In genomic region chr17:87236725-87237650, GRCm38 (mm10) we compare ENCODE assay signal across 8 mouse cellular contexts. TPM values are rescaled to one million over a fixed set of nuclear protein-coding genes. Genes with fewer than 3 reads are reported as not detected.
DNase-seq lines count a peak whose midpoint lies in the region; ATAC-seq lines count a peak whose summit lies in the region.

No protein-coding gene starts in this region.

- no peak overlapping the region for H3K4me3 ChIP-seq in limb, embryonic 12.5 days (replicated peaks)
- H3K4me3 ChIP-seq in neural tube, embryonic 14.5 days (ENCODE audit: low read depth, low read length): no peak overlapping the region

- H3K4me2 ChIP-seq in limb, embryonic 12.5 days: peak overlapping the region; percentile 41
- no peak overlapping the region for H3K4me2 ChIP-seq in neural tube, embryonic 14.5 days (ENCODE audit: low read depth, low read length)

- ATAC-seq in limb, embryonic 12.5 days (ENCODE audit: insufficient number of reproducible peaks, insufficient read depth, low FRiP score, low TSS enrichment, low read depth): peak; percentile 82
- peak; percentile 70; the same call in 1 of the 2 replicates for ATAC-seq in neural tube, embryonic 14.5 days (ENCODE audit: low read depth)

- peaks cover 10% of the 10 kb centered on the region; the same call in 1 of the 2 replicates for H3K9me3 ChIP-seq in limb, embryonic 12.5 days
- no peaks in the 10 kb centered on the region; the same call in 1 of the 2 replicates for H3K9me3 ChIP-seq in neural tube, embryonic 14.5 days (ENCODE audit: control insufficient read depth, low read length)

- H3K4me1 ChIP-seq in limb, embryonic 12.5 days (replicated peaks): peaks cover 26% of the 10 kb centered on the region
- H3K4me1 ChIP-seq in neural tube, embryonic 14.5 days (ENCODE audit: control insufficient read depth, insufficient read depth, low read length): no peaks in the 10 kb centered on the region

- H3K36me3 ChIP-seq in limb, embryonic 12.5 days: no peaks in the 10 kb centered on the region
- no peaks in the 10 kb centered on the region for H3K36me3 ChIP-seq in neural tube, embryonic 14.5 days (ENCODE audit: control insufficient read depth, insufficient read depth, low read length)

- peaks cover 18% of the 10 kb centered on the region for H3K27me3 ChIP-seq in limb, embryonic 12.5 days
- no peaks in the 10 kb centered on the region for H3K27me3 ChIP-seq in neural tube, embryonic 14.5 days (ENCODE audit: control insufficient read depth, insufficient read depth, low read length)

- DNase-seq in MN1 (ENCODE audit: low spot score): peak; percentile 59
- peak; percentile 63 for DNase-seq in adrenal gland, postnatal 10 days
- DNase-seq in heart, postnatal 4 days: peak; percentile 54
- DNase-seq in gastrocnemius, adult 8-10 months (ENCODE audit: low spot score in 2 of 2): no peak
- no peak for DNase-seq in layer of hippocampus, postnatal 36 days
- no peak for DNase-seq in gastrocnemius, postnatal 4 days (ENCODE audit: low spot score in 2 of 2)

- WGBS in limb, embryonic 12.5 days: 21% methylated on average over 18 of the region's 18 CpGs
- 42% methylated on average over 18 of the region's 18 CpGs for WGBS in neural tube, embryonic 14.5 days

- peak overlapping the region; percentile 73 for H3K27ac ChIP-seq in limb, embryonic 12.5 days
- H3K27ac ChIP-seq in neural tube, embryonic 14.5 days (ENCODE audit: low read depth, low read length): peak overlapping the region; percentile 6; the same call in 1 of the 2 replicates

- H3K9ac ChIP-seq in limb, embryonic 12.5 days (replicated peaks): no peak overlapping the region
- no peak overlapping the region for H3K9ac ChIP-seq in neural tube, embryonic 14.5 days (replicated peaks; ENCODE audit: low read depth, low read length)

RNA-seq across cellular contexts. Expression of gene Mcfd2, which starts 28.7 kb away (rescaled TPM):
- 100 to 1,000 TPM; 124 to 155 TPM for total RNA-seq in adrenal gland, postnatal 10 days (2021)
- 10 to 100 TPM; 37.4 to 41.8 TPM for total RNA-seq in heart, postnatal 4 days (2021)
- polyA plus RNA-seq in limb, embryonic 12.5 days (2016; fragmentation: Nextera tagmentation; extraction: Ambion mirVana): 67.2 and 75.4 TPM in 2 replicates
- polyA plus RNA-seq in neural tube, embryonic 14.5 days (2014; fragmentation: Nextera tagmentation; extraction: Ambion mirVana): 38.3 and 45.2 TPM in 2 replicates
- 10 to 100 TPM; 21.3 to 23.9 (median 23.1) TPM for total RNA-seq in gastrocnemius, adult 8-10 months (2022)
- total RNA-seq in layer of hippocampus, postnatal 36 days (2021): 10 to 100 TPM; 60.7 to 62.7 TPM
- total RNA-seq in gastrocnemius, postnatal 4 days (2021): 10 to 100 TPM; 33.6 to 39.3 TPM

RNA-seq across cellular contexts. Expression of gene Ttc7, which starts 45.7 kb away (rescaled TPM):
- total RNA-seq in adrenal gland, postnatal 10 days (2021): 10 to 100 TPM; 11.7 to 13.7 TPM
- total RNA-seq in heart, postnatal 4 days (2021): 1 to 10 TPM; 5.5 TPM
- polyA plus RNA-seq in limb, embryonic 12.5 days (2016; fragmentation: Nextera tagmentation; extraction: Ambion mirVana): 4.4 and 4.9 TPM in 2 replicates
- polyA plus RNA-seq in neural tube, embryonic 14.5 days (2014; fragmentation: Nextera tagmentation; extraction: Ambion mirVana): 6.7 and 7.2 TPM in 2 replicates
- 1 to 10 TPM; 8.2 to 9.4 (median 9.1) TPM for total RNA-seq in gastrocnemius, adult 8-10 months (2022)
- total RNA-seq in layer of hippocampus, postnatal 36 days (2021): 1 to 10 TPM; 6.3 to 8.8 TPM
- total RNA-seq in gastrocnemius, postnatal 4 days (2021): 10 to 100 TPM; 13.3 to 16.2 TPM

Comparison
In these comparisons a context has a peak if more than half of its experiments do, and no peak if none do; other contexts are left out.
1. DNase-seq: peak in MN1 (single experiment), adrenal gland, postnatal 10 days (single experiment) and heart, postnatal 4 days (single experiment); none in gastrocnemius, adult 8-10 months (0 of 2), layer of hippocampus, postnatal 36 days (0 of 2) and gastrocnemius, postnatal 4 days (0 of 2).